Mouse (Mus musculus) intestine, embryonic 15.5 days (tissue): ENCODE results near the gene Qrich1. TPM values are rescaled to one million over a fixed set of nuclear protein-coding genes. Genes with fewer than 3 reads are reported as not detected.
A peak's percentile ranks its signal among the peaks of the same experiment; 100 is the strongest.

Experiments used
- ATAC-seq: fragments of 200-750 bp; cut with Nextera tagmentation; 2 replicates; pipeline ENCODE4 v1.8.0; 2017; ENCODE audit warnings: moderate TSS enrichment, moderate library complexity
- H3K27ac ChIP-seq: fragments of 300-500 bp; sonication (generic); 2 replicates; pipeline ENCODE4 v1.5.1; 2015; ENCODE audit warnings: mild to moderate bottlenecking, inconsistent platforms
- H3K27me3 ChIP-seq: fragments of 300-500 bp; sonication (generic); replicated peaks from 2 replicates; pipeline ENCODE4 v1.6.1; 2015; ENCODE audit warnings: inconsistent platforms
- H3K36me3 ChIP-seq: fragments of 300-500 bp; sonication (generic); 2 replicates; pipeline ENCODE4 v1.6.1; 2015; ENCODE audit warnings: inconsistent platforms
- H3K4me1 ChIP-seq: fragments of 300-500 bp; sonication (generic); replicated peaks from 2 replicates; pipeline ENCODE4 v1.6.1; 2015; ENCODE audit warnings: inconsistent platforms
- H3K4me2 ChIP-seq: fragments of 300-500 bp; sonication (generic); replicated peaks from 2 replicates; pipeline ENCODE4 v1.6.1; 2015; ENCODE audit warnings: mild to moderate bottlenecking, inconsistent platforms
- H3K4me3 ChIP-seq: fragments of 300-500 bp; sonication (generic); replicated peaks from 2 replicates; pipeline ENCODE4 v1.5.1; 2015; ENCODE audit warnings: inconsistent platforms
- H3K9ac ChIP-seq: fragments of 300-500 bp; sonication (generic); 2 replicates; pipeline ENCODE4 v1.6.1; 2015; ENCODE audit warnings: inconsistent platforms
- H3K9me3 ChIP-seq: fragments of 300-500 bp; sonication (generic); 2 replicates; pipeline ENCODE4 v1.6.1; 2016; ENCODE audit warnings: inconsistent platforms
- WGBS: fragments of 180-500 bp; shearing (Covaris S2); methylation state at CpG from one replicate; pipeline ENCODE4 v1.1.7; 2015; 5-methylcytosine and 5-hydroxymethylcytosine counted together
- polyA plus RNA-seq: library from polyadenylated mRNA; unstranded; fragments of >200 nt; fragmentation: Nextera tagmentation; extraction: Ambion mirVana; gene quantifications from 2 replicates; pipeline ENCODE4 v1.2.1, GENCODE M21; 2015

The Qrich1 gene
- polyA plus RNA-seq, 1 experiment from 2014 or later: 102 TPM

DNA sequence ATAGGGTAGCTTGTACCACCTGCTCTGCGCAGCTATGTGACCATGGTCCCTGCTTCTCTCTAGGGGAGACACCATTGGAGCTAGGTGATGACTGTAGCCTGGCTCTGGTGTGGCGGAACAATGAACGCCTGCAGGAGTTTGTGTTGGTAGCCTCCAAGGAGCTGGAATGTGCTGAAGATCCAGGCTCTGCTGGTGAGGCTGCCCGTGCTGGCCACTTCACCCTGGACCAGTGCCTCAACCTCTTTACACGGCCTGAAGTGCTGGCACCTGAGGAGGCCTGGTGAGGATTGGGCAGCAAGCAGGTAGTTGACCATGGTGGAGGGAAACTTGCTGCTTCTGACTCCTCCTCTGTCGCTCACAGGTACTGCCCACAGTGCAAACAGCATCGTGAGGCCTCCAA lies 17.4 kb upstream of the Qrich1 start:
- Histone ChIP-seq H3K9me3 (no peaks in the 10 kb centered on the region), H3K27ac (no peak overlapping the region), H3K4me2 (no peak overlapping the region), H3K4me1 (no peaks in the 10 kb centered on the region), H3K36me3 (peaks cover 71% of the 10 kb centered on the region), H3K4me3 (no peak overlapping the region), H3K27me3 (no peaks in the 10 kb centered on the region), H3K9ac (no peak overlapping the region)
- WGBS: 90% methylated on average over 7 of the region's 7 CpGs
- no peak for ATAC-seq

DNA sequence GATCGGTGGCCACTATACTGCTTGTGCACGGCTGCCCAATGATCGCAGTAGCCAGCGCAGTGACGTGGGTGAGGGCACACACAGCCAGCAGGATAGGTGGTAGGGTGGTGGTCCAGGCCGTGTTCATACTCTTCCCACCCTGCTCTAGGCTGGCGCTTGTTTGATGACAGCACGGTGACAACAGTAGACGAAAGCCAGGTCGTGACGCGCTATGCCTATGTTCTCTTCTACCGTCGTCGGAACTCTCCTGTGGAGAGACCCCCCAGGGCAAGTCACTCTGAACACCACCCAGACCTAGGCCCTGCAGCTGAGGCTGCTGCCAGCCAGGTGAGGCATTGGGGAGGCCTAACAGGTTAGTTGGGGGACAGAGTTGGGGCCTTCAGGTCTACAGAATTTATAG lies 16.7 kb upstream of the Qrich1 start:
- H3K27ac ChIP-seq: no peak overlapping the region
- no peaks in the 10 kb centered on the region for H3K27me3 ChIP-seq
- no peak overlapping the region for H3K4me2 ChIP-seq
- H3K9ac ChIP-seq: no peak overlapping the region
- peaks cover 64% of the 10 kb centered on the region for H3K36me3 ChIP-seq
- no peak overlapping the region for H3K4me3 ChIP-seq
- 91% methylated on average over 15 of the region's 15 CpGs for WGBS
- no peaks in the 10 kb centered on the region for H3K4me1 ChIP-seq
- no peak for ATAC-seq
- no peaks in the 10 kb centered on the region for H3K9me3 ChIP-seq

GRCm38 (mm10) chr9:108506901-108507300 lies 9.7 kb upstream of the Qrich1 start:
- 85% methylated on average over 7 of the region's 7 CpGs for WGBS
- Histone ChIP-seq H3K4me3 (peak overlapping the region; percentile 72; the same call in 1 of the 2 replicates), H3K4me1 (peaks cover 11% of the 10 kb centered on the region), H3K4me2 (peak overlapping the region; percentile 79), H3K36me3 (peaks cover 14% of the 10 kb centered on the region), H3K27me3 (no peaks in the 10 kb centered on the region), H3K9me3 (no peaks in the 10 kb centered on the region), H3K27ac (peak overlapping the region; percentile 89), H3K9ac (peak overlapping the region; percentile 39; the same call in 1 of the 2 replicates)
- no peak for ATAC-seq

GRCm38 (mm10) chr9:108507619-108508434 lies 8.8 kb upstream of the Qrich1 start, which contains the start of gene Qars:
Gene Qars (plus strand): TSS chr9:108507706.
- H3K4me2 ChIP-seq: peak within 1 kb of the TSS; percentile 79
- ATAC-seq: peak; percentile 98
- H3K36me3 ChIP-seq: peaks cover 22% of the 10 kb centered on the region
- H3K27me3 ChIP-seq: no peaks in the 10 kb centered on the region
- no peaks in the 10 kb centered on the region for H3K9me3 ChIP-seq
- peak within 1 kb of the TSS; percentile 82 for H3K9ac ChIP-seq
- peaks cover 11% of the 10 kb centered on the region for H3K4me1 ChIP-seq
- peak within 1 kb of the TSS; percentile 72 for H3K4me3 ChIP-seq
- under 1% methylated on average over 37 of the region's 37 CpGs for WGBS
- peak within 1 kb of the TSS; percentile 89 for H3K27ac ChIP-seq

- H3K27ac ChIP-seq: no peak overlapping the region
- peaks cover 31% of the 10 kb centered on the region for H3K36me3 ChIP-seq
- H3K4me1 ChIP-seq: peaks cover 11% of the 10 kb centered on the region
- 87% methylated on average over 7 of the region's 7 CpGs for WGBS
- peak overlapping the region; percentile 72 for H3K4me3 ChIP-seq
- H3K4me2 ChIP-seq: peak overlapping the region; percentile 79
- H3K9ac ChIP-seq: peak overlapping the region; percentile 82
- no peaks in the 10 kb centered on the region for H3K9me3 ChIP-seq
- ATAC-seq: no peak
- no peaks in the 10 kb centered on the region for H3K27me3 ChIP-seq
These were observed 7.8 kb upstream of the Qrich1 start for GRCm38 (mm10) chr9:108508776-108509175.

- no peaks in the 10 kb centered on the region for H3K27me3 ChIP-seq
- peaks cover 9% of the 10 kb centered on the region for H3K4me1 ChIP-seq
- ATAC-seq: peak; percentile 86
- peak overlapping the region; percentile 99 for H3K9ac ChIP-seq
- under 1% methylated on average over 88 of the region's 95 CpGs for WGBS
- H3K4me3 ChIP-seq: peak overlapping the region; percentile 93
- peak overlapping the region; percentile 92 for H3K4me2 ChIP-seq
- H3K27ac ChIP-seq: peak overlapping the region; percentile 99
- peaks cover 29% of the 10 kb centered on the region for H3K36me3 ChIP-seq
- H3K9me3 ChIP-seq: no peaks in the 10 kb centered on the region
These were observed 786 bp downstream of the Qrich1 start for GRCm38 (mm10) chr9:108517253-108517930.

DNA sequence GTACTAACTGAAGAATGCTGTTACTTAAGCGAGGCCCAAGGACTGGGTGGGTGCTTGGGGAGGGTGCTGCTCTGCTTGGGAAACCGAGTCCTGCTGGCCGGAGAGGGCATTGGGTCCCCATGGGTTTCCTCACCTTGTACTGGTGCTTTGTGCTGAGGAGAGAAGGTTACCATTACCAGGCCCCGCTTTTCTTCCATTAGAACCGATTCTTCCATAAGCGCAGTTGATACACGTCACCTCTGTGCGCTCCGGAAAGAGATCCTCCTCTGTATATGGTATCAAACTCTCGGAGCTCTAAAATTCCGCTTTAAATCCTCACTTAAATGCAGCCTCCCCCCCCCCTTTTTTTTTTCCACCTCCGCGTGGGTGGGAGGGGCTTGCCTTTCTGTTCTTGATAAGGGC lies 1.3 kb downstream of the Qrich1 start:
- peak; percentile 24; the same call in 1 of the 2 replicates for ATAC-seq
- no peaks in the 10 kb centered on the region for H3K9me3 ChIP-seq
- H3K4me2 ChIP-seq: peak overlapping the region; percentile 92
- H3K4me3 ChIP-seq: peak overlapping the region; percentile 93
- peaks cover 9% of the 10 kb centered on the region for H3K4me1 ChIP-seq
- no peaks in the 10 kb centered on the region for H3K27me3 ChIP-seq
- H3K36me3 ChIP-seq: peaks cover 25% of the 10 kb centered on the region
- peak overlapping the region; percentile 99 for H3K9ac ChIP-seq
- H3K27ac ChIP-seq: peak overlapping the region; percentile 99
- under 1% methylated on average over 13 of the region's 13 CpGs for WGBS

DNA sequence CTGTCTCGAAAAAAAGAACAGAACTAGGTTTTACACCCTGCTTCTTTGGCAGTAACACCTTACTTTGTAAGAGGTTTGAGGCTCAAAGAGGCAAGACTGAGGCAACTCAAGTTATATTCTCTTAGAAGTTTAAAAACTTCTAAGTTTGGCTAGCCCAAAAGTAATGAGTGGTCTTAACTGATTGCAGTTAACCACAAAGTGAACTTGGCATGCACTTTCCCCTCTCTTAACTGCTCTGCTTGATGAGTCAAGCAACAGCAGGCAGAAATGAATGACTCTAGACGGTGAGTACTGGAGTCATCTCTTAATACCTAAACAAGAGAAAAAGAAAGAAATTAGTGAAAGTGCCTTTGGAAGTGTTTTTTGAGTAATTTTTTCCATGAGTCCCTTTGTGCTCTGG lies 5.0 kb downstream of the Qrich1 start:
- no peak overlapping the region for H3K4me2 ChIP-seq
- no peak overlapping the region for H3K27ac ChIP-seq
- 81% methylated on average over 2 of the region's 2 CpGs for WGBS
- H3K4me3 ChIP-seq: no peak overlapping the region
- H3K4me1 ChIP-seq: peaks cover 5% of the 10 kb centered on the region
- H3K27me3 ChIP-seq: no peaks in the 10 kb centered on the region
- no peak overlapping the region for H3K9ac ChIP-seq
- H3K36me3 ChIP-seq: peaks cover 6% of the 10 kb centered on the region; the same call in 1 of the 2 replicates
- H3K9me3 ChIP-seq: no peaks in the 10 kb centered on the region
- no peak for ATAC-seq

- WGBS: 94% methylated on average over 4 of the region's 4 CpGs
- no peak overlapping the region for H3K4me2 ChIP-seq
- H3K4me3 ChIP-seq: no peak overlapping the region
- H3K27ac ChIP-seq: no peak overlapping the region
- no peaks in the 10 kb centered on the region for H3K9me3 ChIP-seq
- H3K4me1 ChIP-seq: peaks cover 5% of the 10 kb centered on the region
- no peak overlapping the region for H3K9ac ChIP-seq
- no peaks in the 10 kb centered on the region for H3K27me3 ChIP-seq
- peaks cover 6% of the 10 kb centered on the region; the same call in 1 of the 2 replicates for H3K36me3 ChIP-seq
- no peak for ATAC-seq
These were observed 6.7 kb downstream of the Qrich1 start for GRCm38 (mm10) chr9:108523341-108523740.

DNA sequence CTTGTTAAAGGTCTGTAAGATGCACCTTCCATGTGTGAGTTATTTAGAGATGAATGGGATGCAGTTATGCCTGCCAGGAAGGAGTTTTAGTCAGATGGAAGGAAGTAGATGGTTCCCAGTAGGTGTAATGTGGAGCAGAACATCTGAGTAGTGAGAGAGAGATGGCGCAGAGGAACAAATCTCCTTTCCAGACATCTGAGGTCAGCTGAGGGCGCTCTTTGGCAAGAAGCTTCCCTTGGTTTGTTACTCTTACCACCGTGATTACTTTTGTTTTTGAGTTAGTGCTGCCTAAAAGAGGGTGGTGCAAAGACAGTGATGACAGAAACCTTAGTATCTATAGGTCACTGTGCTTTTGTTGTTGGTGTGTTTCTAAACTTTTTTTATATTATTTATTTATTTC lies 8.8 kb downstream of the Qrich1 start:
- Histone ChIP-seq H3K4me2 (no peak overlapping the region), H3K27ac (no peak overlapping the region), H3K4me3 (no peak overlapping the region), H3K4me1 (no peaks in the 10 kb centered on the region), H3K36me3 (peaks cover 17% of the 10 kb centered on the region), H3K27me3 (no peaks in the 10 kb centered on the region), H3K9ac (no peak overlapping the region), H3K9me3 (no peaks in the 10 kb centered on the region)
- WGBS: 73% methylated on average over 3 of the region's 3 CpGs
- ATAC-seq: no peak

DNA sequence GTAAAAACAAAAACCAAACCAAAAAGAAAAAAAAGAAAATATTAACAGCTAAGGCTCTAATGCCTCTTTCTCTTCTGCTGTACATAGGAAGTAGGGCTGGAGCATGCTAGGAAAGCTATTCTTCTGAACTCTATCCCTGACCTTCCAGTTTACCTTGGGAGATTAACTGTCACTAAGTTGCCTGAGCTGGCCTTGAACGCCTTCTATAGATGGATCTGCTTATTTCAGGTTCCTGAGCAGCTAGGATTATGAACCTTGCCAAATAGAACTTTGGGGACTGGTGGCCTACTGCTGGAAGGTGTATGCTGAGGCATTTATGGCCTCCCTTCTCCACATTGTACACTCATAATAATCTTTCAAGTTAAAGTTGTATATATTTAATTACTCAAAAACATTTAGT lies 14.3 kb downstream of the Qrich1 start:
- Histone ChIP-seq H3K9ac (no peak overlapping the region), H3K27me3 (no peaks in the 10 kb centered on the region), H3K27ac (no peak overlapping the region), H3K4me1 (no peaks in the 10 kb centered on the region), H3K36me3 (peaks cover 37% of the 10 kb centered on the region), H3K9me3 (no peaks in the 10 kb centered on the region), H3K4me2 (no peak overlapping the region), H3K4me3 (no peak overlapping the region)
- 77% methylated on average over 1 of the region's 1 CpGs for WGBS
- ATAC-seq: no peak

DNA sequence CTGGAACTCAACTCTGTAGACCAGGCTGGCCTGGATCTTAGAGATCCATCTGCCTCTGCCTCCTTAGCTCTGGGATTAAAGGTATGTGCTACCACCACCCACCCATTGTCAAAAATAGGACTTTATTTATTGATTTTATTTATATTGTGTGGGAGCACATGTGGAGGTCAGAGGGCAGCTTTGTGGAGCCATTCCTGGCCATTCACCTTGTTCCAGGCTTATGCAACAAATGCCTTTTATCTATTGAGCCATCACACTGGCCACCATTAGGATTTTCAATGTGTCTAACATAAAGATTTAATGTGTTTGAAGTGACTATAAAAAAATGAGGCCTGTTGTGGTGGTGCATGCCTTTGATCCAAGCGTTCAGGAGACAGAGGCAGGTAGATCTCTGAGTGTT lies 14.9 kb downstream of the Qrich1 start:
- 96% methylated on average over 1 of the region's 1 CpGs for WGBS
- no peak for ATAC-seq
- no peak overlapping the region for H3K4me3 ChIP-seq
- H3K27ac ChIP-seq: no peak overlapping the region
- no peak overlapping the region for H3K4me2 ChIP-seq
- no peak overlapping the region for H3K9ac ChIP-seq
- no peaks in the 10 kb centered on the region for H3K27me3 ChIP-seq
- no peaks in the 10 kb centered on the region for H3K9me3 ChIP-seq
- peaks cover 42% of the 10 kb centered on the region for H3K36me3 ChIP-seq
- no peaks in the 10 kb centered on the region for H3K4me1 ChIP-seq
